Mouse (Mus musculus): Measurements from ENCODE around the gene Erc2.

GRCm38 (mm10) chr14:28476746-28477145 lies 854.5 kb downstream of the Erc2 start:
- TF ChIP-seq CTCF (IDR thresholded peaks at IDR 0.05; ENCODE audit: low read depth) (no peak), EP300 (IDR thresholded peaks at IDR 0.05; ENCODE audit: low read depth) (no peak)
